Comparison of ENCODE assay signal across 25 mouse cellular contexts in the genomic region with DNA sequence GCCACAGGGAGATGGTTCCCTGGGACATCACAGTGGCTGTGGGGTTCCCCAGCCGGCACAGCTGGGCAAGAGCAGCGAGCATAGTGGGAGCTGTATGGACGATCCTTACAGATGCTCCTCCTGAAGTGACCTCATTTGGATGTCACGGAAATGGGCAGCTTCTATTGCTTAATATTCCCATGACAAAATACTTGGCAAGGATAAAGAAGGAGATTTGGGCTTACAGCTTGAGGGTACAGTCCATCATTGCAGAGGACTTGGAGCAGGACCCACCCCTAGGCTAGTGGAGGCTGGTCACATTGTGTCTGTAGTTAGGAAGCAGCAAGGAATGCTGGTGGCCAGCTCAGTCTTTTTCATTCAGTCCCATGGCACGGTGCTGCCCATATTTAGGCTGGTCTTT. TPM values are rescaled to one million over a fixed set of nuclear protein-coding genes. Genes with fewer than 3 reads are reported as not detected.
"Had no signal": no experiment of that assay in that cellular context is flagged by ENCODE, and none has a peak within 500 bp of the region (broad histone marks: within the 10 kb centered on the region; RNA-seq: fewer than 3 reads in every experiment).

No protein-coding gene starts in this region.

- H3K9ac ChIP-seq: lung, embryonic 14.5 days; midbrain, embryonic 12.5 days; neural tube, embryonic 13.5 days; neural tube, embryonic 15.5 days had no signal

- H3K27me3 ChIP-seq: midbrain, embryonic 12.5 days; neural tube, embryonic 13.5 days; neural tube, embryonic 15.5 days had no signal

- DNase-seq: lung, embryonic 14.5 days; lung, postnatal 10 days; lung, postnatal 4 days; midbrain, embryonic 14.5 days; retina, postnatal 1 day; right cerebral cortex, postnatal 25 days; right cerebral cortex, postnatal 4 days; spleen, adult 18-20 months; thymus, adult 18-20 months; thymus, postnatal 14 days; thymus, postnatal 36 days had no signal

- H3K36me3 ChIP-seq: midbrain, embryonic 10.5 days; midbrain, embryonic 12.5 days; neural tube, embryonic 13.5 days had no signal

- H3K27ac ChIP-seq: midbrain, embryonic 10.5 days; midbrain, embryonic 12.5 days; neural tube, embryonic 13.5 days; neural tube, embryonic 15.5 days had no signal

- H3K4me1 ChIP-seq: midbrain, embryonic 12.5 days; neural tube, embryonic 15.5 days had no signal

- H3K4me3 ChIP-seq: midbrain, embryonic 10.5 days; midbrain, embryonic 12.5 days; myocyte; neural tube, embryonic 13.5 days; neural tube, embryonic 15.5 days had no signal

- ATAC-seq: midbrain, embryonic 16.5 days had no signal

RNA-seq across cellular contexts. Expression of a gene that starts 46.8 kb away (rescaled TPM):
- total RNA-seq: megakaryocyte, adult 5-6 weeks; megakaryocyte-erythroid progenitor cell, adult 5-6 weeks had no signal
- polyA plus RNA-seq: lung, embryonic 14.5 days; lung, embryonic 16.5 days; midbrain, embryonic 10.5 days; midbrain, embryonic 12.5 days; midbrain, embryonic 16.5 days; myocyte; neural tube, embryonic 11.5 days; neural tube, embryonic 13.5 days; neural tube, embryonic 15.5 days; small intestine, adult 2 months; stomach, embryonic 14.5 days; stomach, embryonic 16.5 days; thymus, postnatal 0 days had no signal
